Mouse (Mus musculus) cerebellum, adult 9-10 months (tissue): Measurements from ENCODE around the gene Rplp2.

ENCODE experiments used
- DNase-seq: peaks from one replicate; pipeline ENCODE4 v3.0.0; 2022

Gene Rplp2

DNA sequence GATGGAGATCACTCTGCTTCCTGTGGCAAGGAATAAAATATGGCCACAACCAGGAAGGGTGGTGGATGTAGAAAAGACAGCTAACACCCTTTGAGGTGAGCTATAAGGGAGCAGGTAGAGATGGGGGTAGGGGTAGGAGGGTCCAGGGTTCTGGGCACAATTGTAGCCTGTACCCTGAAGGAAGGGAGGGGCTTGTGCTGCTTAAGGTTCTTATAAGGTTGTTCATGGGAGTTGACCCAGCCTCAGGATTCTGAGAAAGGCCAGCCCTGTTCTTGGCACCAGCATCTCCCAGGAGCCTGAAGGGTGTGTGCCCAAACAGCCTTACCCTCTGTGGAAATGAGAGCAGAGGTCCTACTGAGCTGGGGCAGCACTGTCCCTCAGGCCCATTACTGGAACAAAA lies 4.8 kb downstream of the Rplp2 start:
- DNase-seq, result no peak

DNA sequence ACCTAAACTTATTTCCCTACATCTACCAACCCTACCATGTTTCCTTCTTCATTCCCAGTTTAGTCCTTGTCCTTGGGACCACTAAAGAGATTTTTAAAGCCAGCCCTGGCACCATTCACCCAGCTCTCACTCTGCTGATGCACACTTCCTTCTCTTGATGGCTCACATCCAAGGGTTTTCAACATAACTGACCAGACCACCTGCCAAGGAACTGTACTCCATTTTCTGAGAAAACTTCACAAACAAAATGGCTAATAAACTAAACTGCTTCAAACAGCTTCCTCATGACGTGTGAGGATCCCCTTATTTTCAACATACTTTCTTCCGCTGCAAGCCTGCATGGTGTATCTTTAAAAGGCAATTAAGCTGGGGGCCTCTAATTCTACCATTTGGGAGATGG lies 6.5 kb downstream of the Rplp2 start:
- DNase-seq, result no peak

DNA sequence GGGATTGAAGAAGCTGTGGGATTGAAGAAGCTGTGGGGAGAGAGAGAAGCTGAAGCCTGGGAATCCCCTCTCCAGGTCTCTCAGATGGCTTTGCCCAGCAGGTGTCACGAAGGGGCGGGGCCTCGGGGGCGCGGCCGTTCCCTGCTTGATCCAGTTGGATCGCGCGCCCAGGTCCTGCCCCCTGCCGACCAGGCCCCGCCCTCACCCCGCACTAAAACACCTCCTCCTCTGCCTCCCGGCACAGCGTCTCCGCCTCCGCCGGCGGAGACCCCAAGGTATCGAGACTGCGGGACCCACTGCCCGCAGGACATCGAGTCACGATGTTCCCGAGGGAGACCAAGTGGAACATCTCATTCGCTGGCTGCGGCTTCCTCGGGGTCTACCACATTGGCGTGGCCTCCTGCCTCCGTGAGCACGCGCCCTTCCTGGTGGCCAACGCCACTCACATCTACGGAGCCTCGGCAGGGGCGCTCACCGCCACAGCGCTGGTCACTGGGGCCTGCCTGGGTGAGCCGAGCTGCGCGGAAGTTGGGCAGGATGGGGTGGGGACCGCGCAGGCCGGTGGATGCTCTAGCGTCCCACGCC lies 7.9 kb downstream of the Rplp2 start, which contains the start of gene Pnpla2:
Gene Pnpla2, plus strand, starts transcription at position 232 of the 585 bp plus-strand sequence.
- DNase-seq, result peak; percentile 90

DNA sequence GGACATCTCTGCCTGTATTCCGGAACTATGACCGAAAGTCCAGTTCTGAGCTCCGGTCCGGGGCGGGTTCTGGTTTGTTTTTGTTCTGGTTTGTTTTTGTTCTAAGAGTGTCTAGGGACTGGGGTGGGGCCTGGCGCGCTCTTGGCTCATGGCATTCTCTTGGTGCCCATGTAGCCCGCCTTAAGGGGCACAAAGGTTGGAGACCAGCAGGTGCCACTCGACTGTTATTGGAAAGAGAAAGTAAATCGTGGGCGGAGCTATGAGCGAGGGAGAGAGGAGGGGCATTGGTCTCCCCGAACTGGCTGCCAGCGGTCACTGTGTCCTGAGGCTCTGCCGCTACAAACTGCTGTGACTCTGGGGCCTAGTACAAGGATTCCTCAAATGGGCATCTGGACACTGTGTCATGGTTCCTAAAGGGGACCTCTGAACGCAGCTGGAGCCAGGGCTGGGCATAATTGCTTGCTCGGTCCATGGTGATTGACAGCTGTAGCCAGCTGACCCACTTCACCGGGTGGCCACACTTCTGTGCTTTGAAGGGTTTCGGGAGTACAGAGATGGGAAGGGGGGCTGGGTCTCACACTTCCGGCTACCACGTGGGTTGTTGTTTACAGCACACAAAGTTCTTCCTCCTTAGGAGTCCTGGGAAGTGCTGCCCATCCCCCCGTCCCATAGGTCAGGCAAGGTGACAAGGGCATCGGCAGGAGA lies 8.6 kb downstream of the Rplp2 start:
- peak; percentile 84 for DNase-seq

DNA sequence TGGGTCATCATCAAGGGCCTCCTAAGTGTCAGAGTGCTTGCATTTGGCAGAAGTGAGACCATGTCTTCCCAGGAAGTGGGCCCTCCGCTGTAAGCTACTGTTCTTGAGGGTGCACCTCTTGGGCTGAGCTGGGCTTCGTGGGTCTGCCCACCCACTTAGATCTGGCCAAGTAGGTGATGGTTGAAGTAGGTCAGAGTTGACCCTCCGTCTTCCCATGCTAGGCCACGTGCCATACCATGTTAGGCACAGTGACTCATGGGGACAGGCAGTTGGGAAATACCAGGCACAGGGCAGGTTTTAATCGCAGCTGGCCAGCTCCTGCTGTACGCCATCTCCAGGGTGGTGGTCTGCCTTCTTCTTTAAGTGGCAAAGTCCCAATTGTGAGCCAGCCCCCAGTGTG lies 9.6 kb downstream of the Rplp2 start:
- no peak for DNase-seq

DNA sequence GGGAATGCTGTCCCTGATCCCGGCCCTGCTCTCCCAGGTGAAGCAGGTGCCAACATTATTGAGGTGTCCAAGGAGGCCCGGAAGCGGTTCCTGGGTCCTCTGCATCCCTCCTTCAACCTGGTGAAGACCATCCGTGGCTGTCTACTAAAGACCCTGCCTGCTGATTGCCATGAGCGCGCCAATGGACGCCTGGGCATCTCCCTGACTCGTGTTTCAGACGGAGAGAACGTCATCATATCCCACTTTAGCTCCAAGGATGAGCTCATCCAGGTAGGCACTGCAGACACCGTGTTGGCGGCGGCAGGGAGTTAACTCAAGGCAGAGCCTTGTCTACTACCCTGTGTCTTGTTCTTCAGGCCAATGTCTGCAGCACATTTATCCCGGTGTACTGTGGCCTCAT lies 10.1 kb downstream of the Rplp2 start:
- no peak for DNase-seq

DNA sequence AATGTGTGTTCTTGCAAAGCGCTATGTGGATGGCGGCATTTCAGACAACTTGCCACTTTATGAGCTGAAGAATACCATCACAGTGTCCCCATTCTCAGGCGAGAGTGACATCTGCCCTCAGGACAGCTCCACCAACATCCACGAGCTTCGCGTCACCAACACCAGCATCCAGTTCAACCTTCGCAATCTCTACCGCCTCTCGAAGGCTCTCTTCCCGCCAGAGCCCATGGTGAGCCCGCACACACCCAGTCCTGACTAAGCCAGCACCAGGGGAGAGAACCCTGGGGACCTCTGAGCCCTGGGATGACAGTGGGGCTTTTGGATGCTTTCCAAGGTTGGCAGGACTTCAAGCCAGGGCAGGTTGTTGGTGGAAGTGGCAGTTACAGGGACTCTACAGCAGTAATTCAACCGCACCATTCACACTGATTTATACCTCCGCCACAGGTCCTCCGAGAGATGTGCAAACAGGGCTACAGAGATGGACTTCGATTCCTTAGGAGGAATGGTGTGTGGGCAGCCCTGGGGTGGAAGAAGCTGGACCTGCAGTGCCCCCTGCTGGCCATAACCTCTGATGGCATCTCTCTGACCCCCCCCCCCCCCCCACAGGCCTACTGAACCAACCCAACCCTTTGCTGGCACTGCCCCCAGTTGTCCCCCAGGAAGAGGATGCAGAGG lies 11.0 kb downstream of the Rplp2 start:
- peak; percentile 77 for DNase-seq

DNA sequence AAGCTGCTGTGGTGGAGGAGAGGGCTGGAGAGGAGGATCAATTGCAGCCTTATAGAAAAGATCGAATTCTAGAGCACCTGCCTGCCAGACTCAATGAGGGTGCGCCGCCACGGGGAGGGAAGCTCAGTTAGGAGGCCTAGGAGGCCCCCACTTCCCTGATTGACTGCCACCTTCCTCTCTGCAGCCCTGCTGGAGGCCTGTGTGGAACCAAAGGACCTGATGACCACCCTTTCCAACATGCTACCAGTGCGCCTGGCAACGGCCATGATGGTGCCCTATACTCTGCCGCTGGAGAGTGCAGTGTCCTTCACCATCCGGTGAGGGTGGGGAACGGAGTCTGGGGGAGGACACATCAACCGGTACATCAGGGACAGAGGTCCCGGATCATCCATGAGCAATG lies 11.5 kb downstream of the Rplp2 start:
- no peak for DNase-seq

DNA sequence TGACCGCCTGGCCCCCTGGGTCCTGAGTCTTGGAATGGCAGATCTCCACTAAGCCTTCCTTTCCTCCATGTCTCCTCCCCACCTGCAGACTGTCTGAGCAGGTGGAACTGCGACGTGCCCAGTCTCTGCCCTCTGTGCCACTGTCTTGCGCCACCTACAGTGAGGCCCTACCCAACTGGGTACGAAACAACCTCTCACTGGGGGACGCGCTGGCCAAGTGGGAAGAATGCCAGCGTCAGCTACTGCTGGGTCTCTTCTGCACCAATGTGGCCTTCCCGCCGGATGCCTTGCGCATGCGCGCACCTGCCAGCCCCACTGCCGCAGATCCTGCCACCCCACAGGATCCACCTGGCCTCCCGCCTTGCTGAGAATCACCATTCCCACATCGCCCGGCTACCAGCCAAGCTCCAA lies 12.1 kb downstream of the Rplp2 start:
- DNase-seq, result peak; percentile 88

DNA sequence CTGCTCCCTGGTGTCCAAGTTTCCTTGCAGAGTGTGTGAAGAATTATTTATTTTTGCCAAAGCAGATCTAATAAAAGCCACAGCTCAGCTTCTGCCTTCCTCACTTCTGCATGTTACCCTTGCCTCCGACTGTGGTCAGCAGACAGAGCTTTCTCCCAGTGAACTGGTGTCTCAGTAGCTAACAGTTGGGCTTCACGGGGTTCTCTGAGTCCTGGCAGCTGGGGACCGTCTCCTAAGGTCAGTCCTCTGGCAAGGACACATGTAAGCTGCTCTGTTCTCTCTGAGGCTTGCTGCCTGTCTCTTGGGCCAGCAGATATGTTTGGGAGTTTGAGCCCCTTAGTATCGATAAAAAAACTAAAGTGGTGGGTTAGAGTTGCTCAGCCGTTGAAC lies 12.8 kb downstream of the Rplp2 start:
- DNase-seq, result no peak

DNA sequence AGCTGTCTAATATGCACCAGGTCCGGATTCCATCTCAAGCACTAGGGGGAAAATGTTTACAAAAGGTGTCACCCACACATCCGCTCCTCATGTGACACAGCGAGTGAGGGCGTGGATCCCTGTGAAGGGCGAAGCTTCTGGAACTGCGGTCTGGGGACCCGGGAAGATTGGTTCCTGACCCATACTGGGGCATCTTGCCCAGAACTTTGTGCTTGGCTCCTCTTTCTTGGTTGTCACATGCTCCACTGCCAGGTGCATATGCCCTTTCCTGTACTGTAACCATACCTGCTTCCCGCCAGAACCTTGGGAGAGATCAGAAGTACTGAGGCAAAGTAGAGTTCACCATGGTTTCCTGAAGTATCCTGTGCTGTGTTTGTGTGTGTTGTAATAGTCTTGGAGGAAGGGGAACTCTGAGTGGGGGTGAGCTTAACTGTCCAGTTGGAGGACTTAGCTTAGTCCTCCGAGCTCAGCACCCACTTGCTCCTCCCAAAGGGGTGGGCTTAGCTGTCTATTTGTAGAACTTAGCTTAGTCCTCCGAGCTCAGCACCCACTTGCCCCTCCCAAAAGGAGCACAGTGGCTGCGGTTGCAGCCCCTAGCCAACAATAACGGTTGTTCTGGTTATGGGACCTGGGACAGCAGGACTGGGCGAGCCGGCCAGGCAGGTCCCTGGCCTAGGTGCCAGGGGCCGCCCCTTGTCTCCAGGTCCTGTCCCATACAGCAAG lies 13.4 kb downstream of the Rplp2 start, which contains the start of gene Cracr2b:
Gene Cracr2b, plus strand, starts transcription at position 704 of the 723 bp plus-strand sequence.
- no peak for DNase-seq

DNA sequence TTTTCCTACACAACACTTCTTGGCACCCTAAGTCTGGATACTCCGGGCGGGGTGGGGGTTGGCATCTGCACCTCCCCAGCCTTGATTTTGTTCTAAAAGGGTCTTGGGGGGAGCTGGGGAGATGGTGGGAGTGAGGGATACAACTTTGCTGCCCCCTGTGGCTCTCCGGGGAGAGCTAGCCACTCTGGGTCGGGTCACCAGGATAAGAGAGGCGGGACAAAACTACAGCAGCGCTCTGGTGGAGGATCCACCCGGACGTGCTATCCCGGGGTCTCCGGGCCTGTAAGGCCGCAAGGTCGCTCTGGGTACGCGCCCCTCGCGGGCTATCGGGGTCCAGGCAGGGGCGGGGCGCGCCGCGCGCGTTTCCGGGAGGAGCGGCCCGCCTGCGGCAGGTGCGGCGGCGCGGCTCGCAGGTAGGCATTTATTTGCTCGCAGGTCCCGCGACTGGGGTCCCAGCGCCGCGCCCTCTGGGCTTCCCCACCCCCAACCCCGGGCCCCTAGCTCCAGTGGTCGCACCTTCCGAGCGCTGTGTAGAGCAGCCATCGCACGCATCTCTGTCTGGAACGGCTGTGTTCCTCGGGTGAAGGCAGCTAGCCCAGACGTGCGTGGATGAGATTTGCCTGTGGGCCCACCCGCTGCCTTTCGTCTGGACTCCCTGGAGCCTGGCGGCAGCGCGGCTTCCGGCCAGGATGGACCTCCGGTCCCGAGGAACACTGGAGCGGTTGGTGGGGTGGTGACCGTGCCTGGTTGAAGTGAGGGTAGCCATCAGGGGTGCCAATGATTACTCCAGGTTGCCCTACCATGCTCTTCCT lies 14.6 kb downstream of the Rplp2 start:
- DNase-seq, result no peak

DNA sequence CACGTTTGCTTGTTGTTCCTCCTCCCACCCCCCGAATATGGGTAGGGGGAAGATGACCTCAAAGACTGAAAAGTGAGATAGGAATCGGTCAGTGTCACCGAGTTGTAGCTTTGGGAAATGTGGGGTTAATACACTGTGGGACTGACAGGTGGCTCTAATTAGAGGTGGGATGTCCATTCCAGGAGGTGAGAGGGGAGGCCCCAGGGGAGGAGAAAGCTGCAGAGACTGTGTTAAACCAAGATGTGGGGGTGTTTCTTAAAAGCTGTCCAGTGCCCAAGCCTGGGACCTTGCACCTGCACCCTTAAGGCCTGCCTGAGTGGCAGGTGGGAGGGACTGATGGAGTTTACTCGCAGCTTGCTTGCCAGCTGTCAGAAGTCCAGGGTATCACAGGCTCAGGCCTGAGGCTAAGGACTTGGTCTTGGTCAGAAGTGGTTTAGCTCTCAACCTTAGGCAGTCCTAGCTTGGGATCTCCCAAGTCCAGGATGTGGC lies 15.2 kb downstream of the Rplp2 start:
- no peak for DNase-seq

DNA sequence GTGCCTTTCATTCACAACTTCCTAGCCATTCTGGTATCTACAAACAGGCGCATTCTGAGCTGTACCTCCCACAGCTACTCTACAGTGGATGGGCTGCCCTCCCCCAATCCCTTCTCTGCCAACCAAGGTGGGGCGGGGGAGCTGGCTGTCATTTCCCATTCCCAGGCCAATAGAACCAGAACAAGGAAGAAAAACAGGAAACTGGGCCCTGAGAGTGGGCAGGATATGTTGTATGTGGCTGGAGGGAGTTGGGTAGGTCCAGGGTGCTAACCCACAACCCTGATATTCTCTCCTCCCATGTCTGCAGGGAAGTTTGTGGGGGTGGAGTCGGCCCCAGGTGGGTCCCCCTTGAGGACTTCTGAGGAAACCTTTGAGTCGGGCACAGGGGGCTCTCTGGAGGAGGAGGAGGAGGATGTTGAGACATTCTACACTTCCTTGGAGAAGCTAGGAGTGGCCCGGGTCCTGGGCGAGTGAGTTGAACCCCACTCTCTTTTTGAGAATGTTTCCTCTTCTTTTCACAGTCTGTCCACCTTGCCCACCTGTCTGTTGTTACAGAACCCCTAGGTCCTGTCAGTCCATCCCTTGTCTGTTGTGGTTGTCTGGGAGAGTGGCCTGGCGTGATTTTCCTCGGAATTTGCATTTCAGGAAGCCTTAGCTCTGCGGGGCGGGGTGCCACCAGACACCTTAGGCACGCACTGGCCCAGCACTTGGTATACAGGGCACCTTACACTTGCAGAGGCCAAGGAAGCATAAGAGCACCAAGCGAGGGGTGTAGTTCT lies 16.8 kb downstream of the Rplp2 start:
- no peak for DNase-seq

DNA sequence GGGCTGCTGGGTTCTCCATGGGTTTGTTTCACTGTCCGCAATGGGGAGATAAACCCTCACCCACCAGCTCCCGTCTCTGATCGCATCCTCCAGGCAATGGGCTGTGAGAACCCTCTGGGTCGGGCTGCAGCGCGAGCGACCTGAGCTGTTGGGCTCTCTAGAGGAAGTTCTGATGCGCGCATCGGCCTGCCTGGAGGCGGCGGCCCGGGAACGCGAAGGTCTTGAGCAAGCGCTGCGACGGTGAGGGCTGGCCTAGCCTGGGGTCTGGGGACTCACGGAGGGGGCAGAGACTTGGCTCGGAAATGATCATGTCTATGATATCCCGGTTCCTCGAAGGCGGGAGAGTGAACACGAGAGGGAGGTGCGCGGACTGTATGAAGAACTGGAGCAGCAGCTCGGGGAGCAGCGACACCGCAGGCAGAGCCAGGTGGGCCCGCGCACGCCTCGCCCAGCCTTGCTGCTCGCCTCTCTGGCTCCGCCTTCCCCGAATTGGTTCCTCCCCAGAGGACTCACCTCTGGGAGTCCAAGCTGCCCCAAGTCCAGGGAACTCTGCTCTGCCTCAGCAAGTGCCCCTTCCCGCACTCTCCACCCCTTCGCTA lies 17.5 kb downstream of the Rplp2 start:
- no peak for DNase-seq

DNA sequence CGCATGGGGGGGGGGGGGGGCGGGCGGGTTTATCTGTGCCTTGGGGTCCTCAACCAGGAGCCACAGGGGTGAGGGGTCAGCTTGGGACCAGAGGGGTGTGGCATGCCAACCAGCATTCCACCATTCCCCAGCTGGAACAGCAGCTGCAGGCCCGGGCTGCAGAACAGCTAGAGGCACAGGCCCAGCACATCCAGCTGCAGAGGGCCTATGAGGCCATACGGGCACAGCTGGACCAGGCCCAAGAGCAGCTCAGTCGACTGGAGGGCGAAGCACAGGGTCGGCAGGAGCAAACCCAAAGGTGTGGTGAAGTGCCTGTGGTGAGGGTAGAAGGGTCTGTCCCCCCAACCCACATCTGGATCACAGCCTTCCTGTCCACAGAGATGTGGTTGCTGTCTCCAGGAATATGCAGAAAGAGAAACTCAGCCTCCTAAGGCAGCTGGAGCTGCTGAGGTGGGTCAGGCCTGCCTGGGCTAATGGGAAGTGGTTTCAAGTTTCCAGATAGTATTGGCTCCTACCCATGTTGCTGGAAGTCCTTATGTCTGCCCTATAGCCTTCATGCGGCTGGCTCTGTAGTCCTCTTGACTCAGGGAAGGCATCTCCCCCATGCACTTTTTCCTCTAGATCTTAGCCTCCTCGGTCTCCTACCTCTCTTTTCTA lies 18.3 kb downstream of the Rplp2 start:
- no peak for DNase-seq

DNA sequence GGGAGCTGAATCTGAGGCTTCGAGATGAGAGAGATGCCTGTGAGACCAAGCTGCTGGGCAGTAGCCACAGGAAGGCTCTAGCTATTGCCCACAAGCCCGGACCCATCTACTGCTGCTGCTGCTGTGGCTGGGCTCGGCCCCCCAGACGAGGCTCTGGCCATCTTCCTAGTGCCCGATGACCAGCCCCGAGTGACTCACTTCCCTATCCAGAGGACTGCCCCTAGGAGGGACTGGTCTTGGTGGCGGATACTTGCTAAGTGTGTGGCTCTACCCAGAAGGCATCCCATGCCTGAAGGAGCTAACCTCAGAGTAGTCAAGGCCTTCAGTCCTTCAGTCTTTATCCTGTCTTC lies 18.9 kb downstream of the Rplp2 start:
- DNase-seq, result no peak

DNA sequence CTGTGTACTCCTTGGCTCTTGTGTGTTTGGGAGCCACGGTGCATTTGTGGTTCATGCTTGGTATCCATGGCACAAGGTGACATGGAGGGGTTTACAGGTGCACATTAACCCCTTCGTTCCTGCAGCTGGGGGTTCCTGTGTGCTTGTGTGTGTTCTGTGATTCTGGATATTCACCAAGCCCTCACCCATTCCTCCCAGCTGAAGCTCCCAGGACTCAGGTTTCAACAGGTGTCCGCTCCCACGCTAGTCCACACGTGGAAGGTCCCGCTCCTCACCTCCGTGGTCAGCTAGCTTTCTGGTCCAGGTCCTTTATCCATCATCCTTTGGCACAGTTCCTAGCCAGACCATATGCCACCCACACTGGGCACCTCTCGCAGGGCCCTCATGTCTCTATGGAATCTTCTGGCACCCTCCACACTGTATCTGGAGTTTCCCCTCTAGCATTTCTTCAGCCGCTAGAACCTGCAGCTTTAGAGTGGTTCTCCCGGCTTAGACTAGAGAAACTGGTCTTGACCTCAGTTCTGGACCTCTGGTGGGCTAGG lies 19.5 kb downstream of the Rplp2 start:
- DNase-seq, result no peak

DNA sequence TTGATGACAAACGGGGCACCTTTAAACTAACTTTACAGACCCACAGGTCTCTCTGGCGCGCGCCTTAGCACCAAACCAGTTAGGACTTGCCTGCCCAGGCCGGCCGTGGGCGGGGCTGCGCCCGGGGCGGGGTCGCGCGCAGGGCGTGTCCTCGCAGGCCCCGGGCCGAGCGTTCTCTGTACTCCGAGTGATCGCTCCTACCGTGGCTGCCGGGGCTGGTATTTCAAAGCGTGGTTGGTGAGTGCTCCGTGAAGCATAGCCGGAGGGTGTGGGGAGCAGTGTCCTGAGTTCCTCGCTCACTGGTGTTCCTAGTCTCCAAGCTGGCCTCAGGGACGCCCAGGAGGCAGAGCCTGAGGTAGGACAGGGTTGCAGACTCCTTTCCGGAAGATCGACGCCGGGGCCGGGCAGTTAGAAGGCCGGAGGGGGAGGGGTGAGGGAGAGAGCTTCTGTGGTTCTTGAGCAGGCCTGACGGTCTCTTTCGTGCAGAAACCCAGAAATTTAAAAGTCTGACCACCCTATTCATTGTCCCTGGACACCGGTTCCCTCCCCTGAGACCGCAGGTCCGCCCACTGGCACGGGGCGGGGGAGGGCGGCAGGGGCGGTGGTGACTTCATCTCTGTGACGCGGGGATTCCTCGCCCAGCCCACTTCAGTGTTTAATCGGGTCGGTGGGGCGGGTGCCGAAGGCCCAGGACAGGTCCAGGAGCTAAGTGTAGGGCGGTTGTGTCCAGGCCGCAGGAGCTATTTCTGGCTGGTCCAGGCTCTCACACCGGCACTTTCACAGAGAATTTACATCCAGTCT lies 20.3 kb downstream of the Rplp2 start, which contains the start of gene Cd151:
Gene Cd151, plus strand, starts transcription at position 163 of the 801 bp plus-strand sequence.
- no peak for DNase-seq

DNA sequence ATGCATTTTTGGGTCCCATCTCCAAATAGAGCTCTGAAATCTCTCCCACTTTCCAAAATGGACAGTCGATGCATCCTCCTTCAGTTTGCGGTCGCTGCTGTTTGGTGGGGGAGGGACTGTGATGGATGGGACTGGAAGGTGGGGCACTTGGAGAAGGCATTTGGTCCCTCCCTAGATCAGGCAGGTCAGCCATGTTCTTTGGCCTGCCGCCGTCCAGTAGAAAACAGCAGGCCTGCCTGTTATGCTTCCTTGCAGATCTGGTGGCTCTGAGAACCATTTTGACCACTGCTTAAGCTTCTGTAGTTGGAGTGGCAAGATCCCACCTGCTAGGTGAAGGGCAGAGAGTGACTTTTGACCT lies 21.0 kb downstream of the Rplp2 start:
- no peak for DNase-seq
